10 mouse cellular contexts compared by ENCODE assay signal in genomic region chr11:85183284-85183779, GRCm38 (mm10). TPM values are rescaled to one million over a fixed set of nuclear protein-coding genes. Genes with fewer than 3 reads are reported as not detected.
DNase-seq lines count a peak whose midpoint lies in the region; ATAC-seq and TF ChIP-seq lines count a peak whose summit lies in the region.
"Had no signal": no experiment of that assay in that cellular context is flagged by ENCODE, and none has a peak within 500 bp of the region (broad histone marks: within the 10 kb centered on the region; RNA-seq: fewer than 3 reads in every experiment).

No protein-coding gene starts in this region.

- no peak overlapping the region for H3K27ac ChIP-seq in ES-Bruce4 (ENCODE audit: insufficient read depth, low read length)
- no peak overlapping the region for H3K27ac ChIP-seq in forebrain, embryonic 11.5 days (ENCODE audit: low read depth, low read length)
- peak overlapping the region; percentile 74 for H3K27ac ChIP-seq in midbrain, embryonic 16.5 days (ENCODE audit: low read length)

- peak; percentile 32 for DNase-seq in gastrocnemius, postnatal 10 days
- DNase-seq in gastrocnemius, adult 8-10 months (ENCODE audit: low spot score in 2 of 2), result no peak
- no peak for DNase-seq in forebrain, embryonic 11.5 days (ENCODE audit: low spot score)
- DNase-seq in kidney, postnatal 10 days, result peak; percentile 52
- DNase-seq in spleen, adult 12 weeks (ENCODE audit: low spot score), result no peak
- DNase-seq in embryo, embryonic 9.5 days (ENCODE audit: extremely low spot score), result no peak

- 31% methylated on average over 13 of the region's 13 CpGs for WGBS in forebrain, embryonic 11.5 days
- 25% methylated on average over 13 of the region's 13 CpGs for WGBS in midbrain, embryonic 16.5 days

- H3K36me3 ChIP-seq in ES-Bruce4 (ENCODE audit: control insufficient read depth, insufficient read depth, low read length, poor library complexity, severe bottlenecking), result no peaks in the 10 kb centered on the region
- no peaks in the 10 kb centered on the region for H3K36me3 ChIP-seq in forebrain, embryonic 11.5 days (ENCODE audit: control insufficient read depth, insufficient read depth, low read length)
- no peaks in the 10 kb centered on the region for H3K36me3 ChIP-seq in midbrain, embryonic 16.5 days (ENCODE audit: control insufficient read depth, insufficient read depth, low read length)

- no peaks in the 10 kb centered on the region for H3K27me3 ChIP-seq in ES-Bruce4 (ENCODE audit: control insufficient read depth, insufficient read depth, low read length, poor library complexity, severe bottlenecking)
- no peaks in the 10 kb centered on the region for H3K27me3 ChIP-seq in forebrain, embryonic 11.5 days (ENCODE audit: control insufficient read depth, insufficient read depth, low read length)
- no peaks in the 10 kb centered on the region for H3K27me3 ChIP-seq in midbrain, embryonic 16.5 days (ENCODE audit: control insufficient read depth, insufficient read depth, low read depth, low read length)

- TF ChIP-seq CTCF in ES-Bruce4 (IDR thresholded peaks at IDR 0.05; ENCODE audit: low read depth, low read length), result no peak

- ATAC-seq in forebrain, embryonic 11.5 days (replicated peaks; ENCODE audit: low FRiP score), result 0 out of 2 replicates have a peak, but pooled peaks have one; percentile 15
- peak; percentile 53 for ATAC-seq in midbrain, embryonic 16.5 days

- H3K4me1 ChIP-seq in ES-Bruce4 (ENCODE audit: control insufficient read depth, insufficient read depth, low read length), result peaks cover 1% of the 10 kb centered on the region
- H3K4me1 ChIP-seq in forebrain, embryonic 11.5 days (replicated peaks; ENCODE audit: control insufficient read depth, insufficient read depth, low read length), result no peaks in the 10 kb centered on the region
- peaks cover 6% of the 10 kb centered on the region for H3K4me1 ChIP-seq in midbrain, embryonic 16.5 days (ENCODE audit: control insufficient read depth, insufficient read depth, low read length)

- no peak for TF ChIP-seq POLR2A in ES-Bruce4 (IDR thresholded peaks at IDR 0.05; ENCODE audit: insufficient read depth, low read length)

- peak overlapping the region; percentile 39 for H3K9ac ChIP-seq in ES-Bruce4 (ENCODE audit: low read depth, poor library complexity, severe bottlenecking)
- peak overlapping the region; percentile 54 for H3K9ac ChIP-seq in forebrain, embryonic 11.5 days (ENCODE audit: low read length)
- peak overlapping the region; percentile 55 for H3K9ac ChIP-seq in midbrain, embryonic 16.5 days (ENCODE audit: low read depth, low read length)

- TF ChIP-seq EP300 in ES-Bruce4 (IDR thresholded peaks at IDR 0.05; ENCODE audit: insufficient read depth, low read depth, low read length), result no peak

- no peaks in the 10 kb centered on the region for H3K9me3 ChIP-seq in ES-Bruce4 (replicated peaks; ENCODE audit: control insufficient read depth, insufficient read depth, low read length, poor library complexity, severe bottlenecking)
- H3K9me3 ChIP-seq in forebrain, embryonic 11.5 days (ENCODE audit: control insufficient read depth, low read length), result no peaks in the 10 kb centered on the region
- H3K9me3 ChIP-seq in midbrain, embryonic 16.5 days (replicated peaks; ENCODE audit: control insufficient read depth, low read length, poor library complexity, severe bottlenecking), result no peaks in the 10 kb centered on the region

- peak overlapping the region; percentile 54 for H3K4me3 ChIP-seq in ES-Bruce4 (ENCODE audit: low read depth, low read length)
- H3K4me3 ChIP-seq in forebrain, embryonic 11.5 days (ENCODE audit: low read depth, low read length), result peak overlapping the region; percentile 27
- peak overlapping the region; percentile 42 for H3K4me3 ChIP-seq in midbrain, embryonic 16.5 days (ENCODE audit: low read depth, low read length)

- H3K4me2 ChIP-seq in forebrain, embryonic 11.5 days (ENCODE audit: low read depth, low read length, severe bottlenecking), result peak overlapping the region; percentile 51
- peak overlapping the region; percentile 68 for H3K4me2 ChIP-seq in midbrain, embryonic 16.5 days (ENCODE audit: low read length)

RNA-seq across cellular contexts. Expression of gene 1700125H20Rik, which starts 13.1 kb away (rescaled TPM):
- not detected for total RNA-seq in gastrocnemius, postnatal 10 days (2021)
- total RNA-seq in gastrocnemius, adult 8-10 months (2022), result not detected
- not detected in 2 replicates for polyA plus RNA-seq in ES-Bruce4 (2011; ENCODE audit: insufficient read depth, insufficient read length, low read depth, missing spikeins)
- 0.99 TPM in 1 of 2 replicates, not detected in the other for polyA plus RNA-seq in forebrain, embryonic 11.5 days (2014; fragmentation: Nextera tagmentation; extraction: Ambion mirVana)
- 0.44 and 0.48 TPM in 2 replicates for polyA plus RNA-seq in midbrain, embryonic 16.5 days (2015; fragmentation: Nextera tagmentation; extraction: Ambion mirVana)
- total RNA-seq: heart, postnatal 10 days; MEL had no signal

RNA-seq across cellular contexts. Expression of gene Usp32, which starts 43.4 kb away (rescaled TPM):
- total RNA-seq in gastrocnemius, postnatal 10 days (2021), result 10 to 100 TPM; 10.4 to 12.3 TPM
- 10 to 100 TPM; 10.9 to 14.7 (median 12.1) TPM for total RNA-seq in gastrocnemius, adult 8-10 months (2022)
- 46.4 and 71.2 TPM in 2 replicates for polyA plus RNA-seq in ES-Bruce4 (2011; ENCODE audit: insufficient read depth, insufficient read length, low read depth, missing spikeins)
- polyA plus RNA-seq in forebrain, embryonic 11.5 days (2014; fragmentation: Nextera tagmentation; extraction: Ambion mirVana), result 7.9 and 8.0 TPM in 2 replicates
- 12.3 and 13.4 TPM in 2 replicates for polyA plus RNA-seq in midbrain, embryonic 16.5 days (2015; fragmentation: Nextera tagmentation; extraction: Ambion mirVana)

RNA-seq across cellular contexts. Expression of gene Appbp2, which starts 51.6 kb away (rescaled TPM):
- total RNA-seq in gastrocnemius, postnatal 10 days (2021), result 10 to 100 TPM; 17.3 to 18.4 TPM
- 1 to 10 TPM; 7.6 to 8.0 (median 7.7) TPM for total RNA-seq in gastrocnemius, adult 8-10 months (2022)
- 54.6 and 57.9 TPM in 2 replicates for polyA plus RNA-seq in ES-Bruce4 (2011; ENCODE audit: insufficient read depth, insufficient read length, low read depth, missing spikeins)
- 60.9 and 61.3 TPM in 2 replicates for polyA plus RNA-seq in forebrain, embryonic 11.5 days (2014; fragmentation: Nextera tagmentation; extraction: Ambion mirVana)
- 44.5 and 46.7 TPM in 2 replicates for polyA plus RNA-seq in midbrain, embryonic 16.5 days (2015; fragmentation: Nextera tagmentation; extraction: Ambion mirVana)

Comparison
In these comparisons a context has a peak if more than half of its experiments do, and no peak if none do; other contexts are left out.
1. DNase-seq: peak in gastrocnemius, postnatal 10 days (single experiment) and kidney, postnatal 10 days (single experiment); none in gastrocnemius, adult 8-10 months (0 of 2), forebrain, embryonic 11.5 days (single experiment), spleen, adult 12 weeks (single experiment) and embryo, embryonic 9.5 days (single experiment).
2. Peak in every context shown above with its lines, with median percentiles within 50 percentile points of each other: H3K4me3 ChIP-seq and H3K9ac ChIP-seq.